Comparison of ENCODE assay signal across 27 mouse cellular contexts in genomic region chr12:41575221-41575620, GRCm38 (mm10).
"Had no signal": no experiment of that assay in that cellular context is flagged by ENCODE, and none has a peak within 500 bp of the region (broad histone marks: within the 10 kb centered on the region; RNA-seq: fewer than 3 reads in every experiment).

No protein-coding gene starts in this region.

- H3K4me3 ChIP-seq: heart, adult 2 months; heart, embryonic 13.5 days; heart, embryonic 15.5 days; hindbrain, embryonic 12.5 days; layer of hippocampus, adult 2 months; left cerebral cortex, adult 2 months; limb, embryonic 10.5 days; limb, embryonic 12.5 days; liver, embryonic 13.5 days; liver, embryonic 15.5 days had no signal

- H3K9ac ChIP-seq: heart, embryonic 13.5 days; heart, embryonic 15.5 days; hindbrain, embryonic 12.5 days; hindbrain, embryonic 14.5 days; limb, embryonic 12.5 days; liver, embryonic 13.5 days; liver, embryonic 15.5 days; liver, postnatal 0 days had no signal

- DNase-seq: gastrocnemius, postnatal 14 days; gastrocnemius, postnatal 36 days; heart, adult 11 months; heart, adult 2 months; heart, postnatal 14 days; heart, postnatal 36 days; kidney, adult 11 months; kidney, adult 8-10 months; kidney, postnatal 10 days; kidney, postnatal 25 days; kidney, postnatal 4 days; liver; liver, embryonic 13.5 days; liver, postnatal 0 days had no signal

- H3K27ac ChIP-seq: heart, adult 2 months; heart, embryonic 13.5 days; heart, embryonic 15.5 days; hindbrain, embryonic 12.5 days; hindbrain, embryonic 14.5 days; layer of hippocampus, adult 2 months; left cerebral cortex, adult 2 months; limb, embryonic 10.5 days; limb, embryonic 12.5 days; liver, embryonic 13.5 days; liver, embryonic 15.5 days had no signal

- H3K27me3 ChIP-seq: heart, embryonic 13.5 days; heart, embryonic 15.5 days; hindbrain, embryonic 12.5 days; limb, embryonic 12.5 days; liver, embryonic 13.5 days; liver, embryonic 15.5 days had no signal

- H3K36me3 ChIP-seq: heart, embryonic 13.5 days; heart, embryonic 15.5 days; hindbrain, embryonic 12.5 days; limb, embryonic 10.5 days; limb, embryonic 12.5 days; liver, embryonic 13.5 days; liver, embryonic 15.5 days had no signal

- H3K4me1 ChIP-seq: heart, embryonic 13.5 days; heart, embryonic 15.5 days; hindbrain, embryonic 12.5 days; limb, embryonic 10.5 days; limb, embryonic 12.5 days; liver, embryonic 15.5 days had no signal

- H3K9me3 ChIP-seq: heart, embryonic 13.5 days; heart, embryonic 15.5 days; hindbrain, embryonic 12.5 days; limb, embryonic 10.5 days; limb, embryonic 12.5 days; liver, embryonic 13.5 days; liver, embryonic 15.5 days had no signal

- H3K4me2 ChIP-seq: heart, embryonic 11.5 days; heart, embryonic 13.5 days; heart, embryonic 15.5 days; hindbrain, embryonic 12.5 days; hindbrain, embryonic 14.5 days; limb, embryonic 12.5 days; liver, embryonic 11.5 days; liver, embryonic 13.5 days; liver, embryonic 15.5 days had no signal

- ATAC-seq: hindbrain, embryonic 16.5 days; intestine, embryonic 16.5 days; liver, postnatal 0 days had no signal
